Mouse (Mus musculus) 3134 (cell line): ENCODE measurements around the gene Ralgapa2.

Source experiments
- DNase-seq: peaks from one replicate; pipeline ENCODE4 v3.0.0-alpha.2; 2011; ENCODE audit warnings: low spot score; ENCODE audit not compliant: insufficient read length; ENCODE audit errors: extremely low read depth

Ralgapa2 gene

DNA sequence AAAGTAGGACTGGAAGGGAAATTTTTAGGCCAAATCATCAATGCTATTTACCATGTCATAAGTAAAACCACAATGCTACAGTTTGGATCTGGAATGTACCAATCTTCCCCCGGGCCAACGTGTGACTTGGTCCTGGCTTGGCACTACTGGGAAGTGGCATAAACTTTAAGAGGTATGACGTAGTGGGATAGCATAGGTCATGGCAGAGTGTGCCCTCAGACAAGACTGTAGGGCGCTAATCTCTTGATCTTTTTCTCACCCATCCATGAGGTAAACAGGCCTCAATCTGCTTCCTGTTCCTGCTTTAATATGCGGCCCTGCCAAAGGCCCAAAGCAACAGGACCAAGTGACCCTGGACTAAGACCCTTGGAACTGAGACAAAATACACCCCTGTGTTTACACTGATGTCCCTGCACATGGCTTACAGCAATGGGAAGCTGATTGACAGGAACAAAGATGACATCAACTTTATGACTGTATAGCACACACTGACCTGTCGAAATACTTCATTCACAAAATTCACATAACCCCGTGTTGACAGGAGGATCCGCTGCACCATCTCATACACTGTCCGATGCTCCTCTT, 68.8 kb downstream of the Ralgapa2 start:
- DNase-seq, result peak; percentile 7

DNA sequence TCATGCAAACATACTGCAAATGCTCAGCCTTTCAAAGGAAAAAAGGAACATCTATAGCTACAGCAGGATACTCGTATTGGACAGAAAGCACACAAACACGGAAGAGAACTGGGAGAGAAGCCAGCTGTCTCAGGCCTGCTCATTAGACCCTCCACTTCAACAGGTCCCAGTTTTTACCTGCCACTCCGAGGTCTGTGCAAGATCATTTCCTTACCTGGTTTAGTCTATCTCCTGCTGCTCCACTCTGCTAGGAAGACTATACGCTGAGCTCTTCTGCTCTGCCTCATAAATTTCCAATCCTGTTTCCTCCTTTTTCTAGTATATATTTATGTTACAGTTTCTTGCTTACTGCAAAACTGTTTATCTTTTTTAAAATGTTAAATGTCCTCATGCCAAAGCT, 70.4 kb downstream of the Ralgapa2 start:
- no peak for DNase-seq

DNA sequence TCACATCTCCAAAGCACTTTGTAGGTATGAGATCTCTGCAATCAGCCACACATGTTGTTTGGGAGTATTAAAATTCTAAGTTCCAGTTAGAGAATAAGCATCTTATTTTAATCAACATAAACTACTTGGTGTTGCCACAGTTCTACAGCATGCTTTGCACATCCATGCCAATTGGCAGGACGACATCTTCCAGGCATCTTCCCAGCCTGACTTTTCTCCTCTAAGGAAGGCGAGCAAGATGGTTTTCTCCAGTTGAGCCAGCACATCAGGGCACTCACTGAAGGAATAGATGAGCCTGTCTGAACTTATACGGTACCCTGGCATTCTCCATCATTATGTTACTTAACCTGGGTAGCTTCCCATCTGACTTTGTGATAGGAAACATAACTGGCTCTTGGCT, 83.4 kb downstream of the Ralgapa2 start:
- DNase-seq, result no peak

DNA sequence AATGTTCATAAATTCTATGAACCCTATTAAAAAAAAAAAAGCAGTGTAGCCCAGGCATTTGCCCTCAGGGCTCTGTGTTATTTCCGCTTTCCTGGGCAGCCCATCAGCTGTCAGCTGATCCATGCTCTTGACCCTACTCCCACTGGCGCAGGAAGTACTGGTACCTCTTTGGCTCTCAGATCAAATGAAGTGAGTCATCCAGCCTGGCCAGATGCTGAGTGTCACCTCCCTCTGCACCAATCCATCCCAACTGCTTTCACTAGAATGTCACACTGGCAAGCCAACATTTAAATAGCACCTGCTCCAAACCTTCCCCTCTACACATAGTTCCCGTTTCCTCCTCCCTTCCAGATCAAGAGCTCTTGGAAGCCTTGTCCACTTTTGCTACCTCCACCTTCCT, 84.8 kb downstream of the Ralgapa2 start:
- no peak for DNase-seq

DNA sequence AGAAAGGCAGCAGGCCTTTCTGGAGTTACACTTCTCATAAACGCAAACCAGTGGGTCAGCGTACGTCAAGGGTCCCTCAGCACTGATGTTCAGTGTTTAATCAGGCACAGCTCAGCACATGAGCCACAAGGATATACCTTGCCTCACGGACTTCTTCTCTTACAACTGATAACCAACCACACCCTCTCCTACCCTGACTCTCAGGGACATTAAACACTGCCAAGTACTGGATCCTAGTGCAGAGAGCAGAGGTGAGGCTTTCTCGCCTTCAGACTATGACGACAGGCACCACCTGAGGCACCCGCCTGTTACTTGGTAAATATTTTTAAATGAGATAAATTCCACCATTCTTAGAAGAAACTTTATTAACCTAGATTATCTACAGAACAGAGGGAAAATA, 85.8 kb downstream of the Ralgapa2 start:
- no peak for DNase-seq

DNA sequence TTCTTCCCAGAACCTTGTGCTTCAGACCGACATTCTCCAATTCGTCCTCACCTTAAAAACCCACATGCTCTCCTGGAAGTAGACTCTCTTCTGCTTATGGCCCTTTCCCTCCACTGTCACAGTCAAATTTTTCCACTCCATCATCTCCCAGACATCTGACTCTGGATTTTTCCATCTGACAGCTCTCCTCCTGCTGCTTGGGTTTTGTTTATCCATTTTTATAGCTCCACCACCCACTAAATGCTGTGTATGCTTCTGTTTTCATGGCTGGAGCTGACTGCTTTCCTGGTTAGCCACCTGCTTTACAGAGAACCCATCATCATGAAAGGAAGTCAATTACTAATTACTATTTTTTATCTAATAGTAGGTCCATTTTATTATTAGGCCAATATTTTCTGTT, 86.9 kb downstream of the Ralgapa2 start:
- DNase-seq, result no peak

DNA sequence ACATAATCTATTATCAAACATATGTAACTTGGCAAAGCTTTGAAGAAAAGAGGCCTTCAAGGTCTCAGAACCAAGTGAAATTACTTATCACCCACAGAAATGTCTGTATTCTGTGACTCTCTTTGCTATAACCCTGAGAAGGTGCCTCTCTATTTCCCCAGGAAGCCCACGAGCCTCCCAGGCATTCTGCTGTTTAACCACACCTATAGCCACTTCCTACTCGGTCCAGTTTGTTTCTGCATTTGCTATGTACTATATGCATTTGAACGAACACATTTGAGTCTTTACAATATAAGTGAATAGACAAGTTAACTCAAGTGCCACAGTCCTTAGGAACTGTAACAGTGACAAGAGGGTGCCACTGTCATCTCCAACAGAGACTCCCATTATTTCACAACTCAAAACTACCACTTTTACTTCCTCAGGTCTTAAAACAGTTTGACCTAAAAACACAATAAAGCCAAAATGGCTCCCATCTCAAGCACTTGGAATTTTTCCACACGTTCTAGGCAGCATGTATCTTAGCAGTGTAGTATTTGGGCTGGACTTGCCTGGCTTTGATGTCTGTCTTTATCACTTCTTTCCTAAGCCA, 88.3 kb downstream of the Ralgapa2 start:
- no peak for DNase-seq

DNA sequence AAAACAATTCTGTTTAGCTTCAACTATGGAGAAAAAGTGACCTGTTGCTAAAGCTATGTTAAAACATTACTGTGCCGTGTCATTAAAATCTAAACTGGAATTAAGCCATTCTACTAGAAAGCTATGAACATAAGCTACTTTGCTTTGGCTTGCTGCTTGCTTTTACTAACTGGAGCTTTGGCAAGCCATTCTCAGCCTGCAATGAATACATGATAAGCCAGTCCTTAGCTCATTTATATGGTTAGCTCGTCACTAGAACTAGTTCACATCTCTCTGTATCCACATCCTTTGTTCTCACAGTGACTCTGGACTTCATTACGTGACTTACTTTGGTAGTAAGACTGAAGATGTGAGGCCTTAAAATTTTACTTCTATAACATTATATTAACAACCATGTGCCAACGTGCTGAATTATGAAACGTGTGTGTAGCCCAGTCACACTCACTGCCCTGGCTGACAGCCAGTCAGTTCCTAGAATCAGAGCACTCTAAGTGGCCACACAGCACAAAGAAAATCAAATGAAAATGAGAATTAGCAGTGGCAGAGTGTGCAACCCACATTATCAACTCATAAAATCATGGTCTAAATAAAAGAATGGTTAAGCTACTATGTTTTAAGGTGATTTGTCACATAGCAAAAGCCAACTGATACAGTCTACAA, 89.0 kb downstream of the Ralgapa2 start:
- DNase-seq, result no peak

DNA sequence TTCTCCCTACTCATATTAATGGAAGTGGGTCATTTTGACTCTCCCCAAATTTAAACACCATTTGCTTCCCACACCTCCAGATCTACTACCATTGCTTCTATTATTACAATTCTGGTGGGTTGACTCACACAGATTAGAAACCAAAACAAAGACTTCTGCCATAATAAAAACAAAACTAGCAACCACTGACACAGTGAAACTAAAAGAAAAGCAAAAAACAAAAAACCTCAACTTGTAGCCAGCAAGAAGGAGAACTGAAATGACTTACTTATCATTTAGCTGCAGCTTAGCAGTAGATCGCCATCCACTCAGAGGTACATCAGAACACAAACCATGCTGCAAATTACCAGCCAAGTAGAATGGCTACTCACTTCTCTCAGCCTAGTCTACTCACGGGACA, 95.9 kb downstream of the Ralgapa2 start:
- no peak for DNase-seq

DNA sequence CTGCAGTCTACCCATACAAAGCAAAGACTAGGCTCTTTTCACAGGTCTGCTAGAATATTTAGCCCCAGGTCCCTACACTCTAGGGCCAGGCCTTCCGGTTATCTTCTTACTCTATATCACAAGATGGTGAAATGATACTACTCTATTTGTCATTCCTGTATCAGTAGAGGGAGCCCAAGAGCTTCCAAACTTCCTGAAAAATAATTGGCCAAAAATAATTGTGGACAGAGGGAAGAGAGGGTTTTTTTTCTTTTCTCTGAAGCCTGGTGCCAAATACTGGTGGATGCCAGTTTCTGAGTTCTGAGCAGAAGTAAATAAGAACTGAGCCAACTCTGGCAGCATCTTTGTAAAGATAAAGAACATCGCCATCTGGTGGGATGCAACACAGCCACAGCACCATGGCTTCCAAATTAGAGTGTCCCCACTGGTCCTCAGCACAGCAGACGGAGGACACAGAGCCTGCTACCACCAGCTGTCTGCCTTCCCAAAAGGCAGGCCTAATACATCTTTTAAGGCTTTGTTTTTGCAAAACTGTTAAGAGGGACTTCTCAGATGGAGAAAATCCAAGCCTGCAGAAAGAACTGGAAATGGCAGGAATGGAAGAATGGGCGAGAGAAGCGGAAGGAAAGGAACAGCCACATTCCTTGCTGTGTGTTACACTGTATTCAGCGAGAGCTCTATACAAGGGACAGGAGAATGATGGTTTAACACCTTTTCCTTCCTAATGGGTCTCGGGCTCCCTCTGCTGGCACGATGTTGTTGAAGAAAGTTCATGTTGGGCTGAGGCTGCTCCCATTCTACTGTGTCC, 97.5 kb downstream of the Ralgapa2 start:
- DNase-seq, result no peak

DNA sequence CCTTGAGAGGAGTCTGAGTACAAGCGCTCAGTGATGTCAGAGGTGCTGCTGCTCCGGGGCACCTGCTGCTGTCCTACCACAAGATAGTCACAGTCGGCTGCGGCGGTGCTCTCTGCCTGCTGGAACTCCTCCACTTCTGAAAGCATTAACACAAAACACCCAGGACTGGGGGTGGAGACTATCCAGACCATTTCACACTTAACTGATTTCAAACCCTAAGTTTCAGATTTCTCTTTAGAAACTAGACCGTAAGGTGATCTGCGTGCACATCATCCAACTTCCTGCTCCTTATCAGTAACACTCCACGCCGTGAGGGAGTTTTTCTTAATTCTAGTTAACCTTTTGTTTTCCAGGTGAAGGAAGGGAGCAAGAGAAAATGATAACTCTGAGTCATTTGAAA, 99.4 kb downstream of the Ralgapa2 start:
- no peak for DNase-seq

DNA sequence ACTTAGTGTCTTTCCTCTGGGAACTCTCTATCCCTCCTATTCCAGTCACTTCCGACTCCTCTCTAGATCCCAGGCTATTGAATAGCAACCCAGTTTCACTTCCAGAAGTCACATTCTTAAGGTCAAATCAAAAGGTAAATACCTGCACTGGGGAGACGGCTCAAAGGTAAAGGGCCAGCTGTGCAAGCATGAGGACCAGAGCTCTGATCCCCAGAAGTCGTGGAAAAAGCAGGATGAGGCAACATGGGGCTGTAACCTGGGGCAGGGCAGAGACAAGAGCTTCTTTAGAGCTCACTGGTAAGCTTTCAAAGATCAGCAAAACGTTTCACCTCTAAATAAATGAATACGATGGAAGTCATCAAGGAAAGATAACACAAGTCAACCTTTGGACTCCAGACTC, 100.2 kb downstream of the Ralgapa2 start:
- DNase-seq, result no peak

DNA sequence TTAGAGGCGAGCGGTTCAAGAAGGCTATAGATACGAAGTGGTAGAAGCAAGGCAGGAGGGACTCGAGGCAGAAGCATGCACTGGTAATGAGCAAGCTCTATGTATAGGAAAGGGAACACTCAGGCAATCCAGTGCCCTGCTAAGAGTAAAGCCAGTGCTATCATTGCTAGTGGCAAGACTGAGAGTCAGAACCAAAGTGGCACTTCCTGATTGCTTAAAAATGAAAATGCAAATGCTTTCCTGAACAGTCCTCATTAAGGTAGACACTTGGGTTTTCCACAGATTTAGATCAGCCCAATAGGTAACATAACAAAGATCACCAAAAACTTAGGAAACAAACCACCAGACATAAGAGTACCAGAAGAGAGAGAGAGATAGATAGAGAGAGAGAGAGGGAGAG, 105.1 kb downstream of the Ralgapa2 start:
- no peak for DNase-seq

DNA sequence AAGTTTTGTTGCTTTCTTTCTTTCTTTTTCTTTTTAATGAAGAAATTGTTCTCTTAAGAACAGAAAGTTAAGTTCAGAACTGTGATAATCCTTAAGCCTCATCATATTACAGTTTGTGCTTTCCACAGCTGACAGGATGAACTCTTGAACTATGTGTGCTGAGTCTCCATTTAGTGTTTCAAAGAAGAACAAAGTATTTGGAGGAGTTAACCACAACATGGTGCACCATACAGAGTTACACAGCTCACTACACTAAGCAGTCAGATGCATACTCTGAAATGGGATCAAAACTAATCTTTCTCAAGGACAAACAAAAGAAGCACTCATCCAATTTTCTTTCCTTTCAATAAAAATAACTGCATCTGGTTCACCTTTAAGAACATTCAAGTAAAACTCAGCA, 110.6 kb downstream of the Ralgapa2 start:
- no peak for DNase-seq

DNA sequence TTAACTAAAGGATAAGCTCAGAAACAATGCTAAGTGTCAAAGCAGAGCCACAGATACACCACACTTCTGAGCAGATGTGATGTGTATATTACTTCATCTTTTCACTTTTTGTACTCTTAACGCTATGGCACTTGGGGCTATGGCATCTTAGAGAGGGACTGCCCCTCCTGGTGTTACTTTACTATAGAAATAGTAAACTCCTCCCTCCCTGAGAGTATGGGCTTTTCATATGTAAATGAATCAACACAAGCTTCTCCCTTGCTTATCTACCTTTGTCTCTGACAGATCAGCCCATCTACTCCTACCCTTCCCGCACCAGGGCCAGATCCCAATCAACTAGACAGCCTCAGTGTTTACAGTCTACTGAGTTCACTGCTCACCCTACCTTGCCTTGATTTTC, 111.4 kb downstream of the Ralgapa2 start:
- no peak for DNase-seq

DNA sequence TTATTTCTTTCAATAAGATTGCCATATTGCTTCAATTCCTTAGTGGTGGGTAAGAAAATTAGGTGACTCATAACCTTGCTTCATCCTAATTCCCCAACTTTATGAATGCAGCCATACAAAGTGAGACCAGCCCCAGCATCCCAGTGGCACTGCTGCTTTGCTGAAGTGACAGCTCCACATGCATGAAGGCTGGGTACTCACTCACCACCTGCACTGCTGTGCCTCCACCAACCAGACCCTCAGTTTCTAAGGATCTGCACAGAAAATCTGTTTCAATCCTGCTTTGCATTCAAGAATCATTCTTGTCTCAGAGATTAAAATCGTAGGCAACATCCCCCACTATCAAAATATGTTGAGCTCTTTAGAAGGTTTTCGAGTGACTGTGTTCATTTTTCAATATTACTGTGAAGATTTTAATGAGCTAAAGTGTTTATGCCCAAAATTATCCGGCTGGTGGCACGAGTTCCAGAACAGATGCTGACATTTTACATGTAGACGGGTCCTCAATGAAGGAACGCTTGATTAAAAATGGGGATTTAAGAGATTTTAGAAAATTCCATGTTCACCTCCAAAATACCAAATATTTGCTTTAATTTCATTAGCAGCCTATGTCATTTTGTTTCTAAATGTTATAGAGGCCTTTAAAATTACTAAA, 113.8 kb downstream of the Ralgapa2 start:
- no peak for DNase-seq

DNA sequence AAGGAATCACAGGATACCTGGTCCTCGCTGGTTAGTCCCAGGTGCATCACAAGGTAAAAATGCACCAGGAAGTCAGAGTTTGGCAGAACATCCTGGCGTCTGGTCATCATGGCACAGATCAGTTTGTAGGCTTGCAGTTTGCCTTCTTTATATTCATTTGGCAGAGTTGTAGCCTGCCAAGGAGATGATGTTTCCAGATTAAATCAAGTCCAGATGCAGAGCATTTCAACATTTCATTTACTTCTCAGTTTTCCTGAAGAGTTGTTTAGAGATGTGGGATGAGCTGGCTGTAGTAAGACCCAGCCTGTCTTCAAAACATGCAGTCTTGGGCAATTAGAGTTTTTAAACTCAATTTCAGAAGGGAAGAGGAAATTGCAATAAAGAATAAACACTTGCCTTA, 124.9 kb downstream of the Ralgapa2 start:
- no peak for DNase-seq

DNA sequence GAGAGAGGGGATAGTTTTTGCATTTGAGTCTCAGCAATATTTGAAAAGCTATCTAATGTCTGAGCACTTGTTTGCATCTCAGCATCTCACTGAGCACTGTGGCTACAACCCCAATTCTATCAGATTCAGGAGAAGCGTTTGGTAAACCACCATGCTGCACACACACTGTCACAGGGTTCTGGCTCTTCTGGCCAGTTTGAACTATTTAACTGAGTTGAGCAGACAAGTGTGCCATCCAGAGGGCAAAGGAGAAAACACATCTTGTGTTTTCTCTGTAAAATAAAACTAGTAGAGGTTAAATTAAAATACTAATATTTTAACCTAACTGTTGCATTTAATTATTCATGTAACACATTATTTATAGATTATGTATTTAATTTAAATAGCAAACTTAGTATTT, 127.6 kb downstream of the Ralgapa2 start:
- DNase-seq, result no peak

DNA sequence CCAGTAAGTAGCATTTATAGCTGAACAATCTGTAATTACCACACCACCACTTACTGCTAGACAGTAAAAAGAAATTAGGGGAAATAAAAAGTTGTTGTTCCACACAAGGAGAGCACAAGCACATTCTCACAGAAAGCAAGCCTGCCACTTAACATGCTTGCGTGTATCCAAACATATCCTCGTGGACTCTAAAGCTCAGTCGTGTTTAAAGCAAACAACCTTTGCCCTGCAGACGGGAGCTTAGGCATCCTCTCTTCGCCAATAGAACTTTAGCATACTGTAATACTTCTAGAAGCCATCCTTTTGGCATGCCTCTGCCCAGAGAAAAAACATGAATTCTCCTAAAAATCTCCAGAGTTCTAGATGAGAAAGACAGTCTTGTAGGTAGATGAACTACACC, 135.9 kb downstream of the Ralgapa2 start:
- no peak for DNase-seq

DNA sequence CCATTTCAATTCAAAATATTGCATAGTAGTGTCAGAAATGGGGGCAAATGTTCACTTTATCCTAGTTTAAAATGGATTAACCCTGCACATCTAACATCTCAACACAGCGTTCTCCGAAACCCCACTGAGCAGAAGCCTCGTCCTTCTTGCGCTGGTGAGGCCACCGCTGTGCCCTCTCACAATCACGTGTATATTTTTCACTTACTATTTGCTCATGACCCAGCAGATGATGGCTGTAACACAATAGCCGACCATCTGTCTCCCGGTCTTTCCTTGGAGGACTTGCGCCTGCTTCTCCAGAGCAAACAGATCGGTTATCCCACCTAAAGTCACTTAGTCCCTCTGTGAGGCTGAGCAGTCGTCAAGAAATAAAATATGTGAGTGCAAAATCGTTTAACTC, 146.0 kb downstream of the Ralgapa2 start:
- no peak for DNase-seq

DNA sequence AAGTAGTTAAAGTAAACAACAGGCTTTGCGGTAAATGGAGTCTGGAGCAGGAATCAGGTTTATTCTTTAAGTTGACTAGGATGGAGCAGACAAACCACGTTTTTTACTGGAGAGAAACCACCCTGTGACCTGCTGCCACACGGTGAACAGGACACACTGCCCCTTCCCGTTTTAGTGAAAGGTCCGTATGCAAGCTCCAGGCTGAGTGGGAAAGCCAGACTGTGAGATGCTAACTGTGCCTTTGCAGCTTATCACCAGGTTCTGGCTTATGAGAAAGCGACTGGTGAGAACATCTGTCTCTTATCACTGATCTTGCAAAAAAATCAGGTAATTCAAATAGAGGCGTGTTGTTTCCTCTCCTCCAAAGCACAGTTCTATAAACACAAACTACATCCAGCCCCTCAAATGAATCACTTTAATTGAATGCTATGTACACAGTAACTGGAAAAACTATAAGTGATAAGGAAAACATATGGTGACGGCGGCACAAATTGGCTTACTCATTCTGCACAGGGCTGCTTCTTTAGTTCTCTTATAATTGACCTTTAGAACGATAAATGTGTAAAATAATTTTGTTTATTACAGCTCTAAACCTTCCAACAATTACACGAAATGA, 146.7 kb downstream of the Ralgapa2 start:
- DNase-seq, result no peak
